Mouse (Mus musculus): ENCODE results near the gene Zfp410. TPM values are rescaled to one million over a fixed set of nuclear protein-coding genes. Genes with fewer than 3 reads are reported as not detected.
A peak's percentile ranks its signal among the peaks of the same experiment; 100 is the strongest.

Zfp410 gene
- 10 to 100 TPM; 37.8 to 38.7 TPM for total RNA-seq (2021)

DNA sequence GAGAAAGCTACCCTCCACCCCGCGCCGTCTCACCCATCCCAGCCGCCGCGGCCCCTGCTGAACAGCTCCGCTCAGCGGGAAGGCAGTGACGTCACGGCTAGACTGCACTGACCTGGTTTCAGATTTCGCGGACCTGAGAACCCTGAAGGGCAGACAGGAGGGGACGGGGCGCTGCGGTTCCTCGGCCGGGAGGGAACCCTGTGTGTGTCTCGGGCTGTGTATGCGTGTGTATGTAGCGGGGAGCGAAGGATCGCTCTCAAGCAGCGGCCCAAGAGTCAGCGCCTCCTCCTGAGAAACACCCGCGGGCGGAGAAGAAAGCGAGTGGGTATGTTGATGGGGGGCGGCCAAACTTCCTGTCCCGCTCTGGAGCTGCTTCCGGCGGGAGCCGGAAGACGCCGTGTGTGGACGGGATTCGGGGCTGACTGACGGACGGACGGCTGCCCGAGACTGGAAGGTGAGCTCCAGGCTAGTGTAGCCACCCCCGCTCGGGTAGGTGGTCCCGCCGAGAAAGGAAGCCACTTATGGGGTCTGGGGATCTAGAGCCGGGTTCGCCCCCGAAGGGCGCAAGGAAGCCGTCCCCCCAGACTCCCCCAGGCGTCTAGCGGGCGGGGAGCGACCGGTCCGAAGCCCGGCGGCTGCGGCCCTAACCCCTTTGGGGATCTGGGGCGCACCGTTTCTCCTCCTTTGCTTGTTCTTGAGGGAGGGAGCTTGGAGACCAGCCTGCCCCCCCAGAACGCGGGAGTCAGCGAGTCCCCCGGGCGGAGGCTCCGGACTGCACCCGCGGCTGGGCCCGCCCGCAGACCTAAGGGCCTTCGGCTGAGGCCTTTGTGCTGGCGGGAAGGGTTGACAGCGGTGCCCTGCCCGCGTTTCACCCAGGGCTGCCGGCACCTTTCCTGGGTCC is at the start of gene Zfp410:
Gene Zfp410 (plus strand): TSS at position 132 of the 901 bp plus-strand sequence.
- DNase-seq (ENCODE audit: low spot score in 2 of 2), result peak; percentile 86 to 89
- intact Hi-C loops (cut with DNase I), result no loop called here

DNA sequence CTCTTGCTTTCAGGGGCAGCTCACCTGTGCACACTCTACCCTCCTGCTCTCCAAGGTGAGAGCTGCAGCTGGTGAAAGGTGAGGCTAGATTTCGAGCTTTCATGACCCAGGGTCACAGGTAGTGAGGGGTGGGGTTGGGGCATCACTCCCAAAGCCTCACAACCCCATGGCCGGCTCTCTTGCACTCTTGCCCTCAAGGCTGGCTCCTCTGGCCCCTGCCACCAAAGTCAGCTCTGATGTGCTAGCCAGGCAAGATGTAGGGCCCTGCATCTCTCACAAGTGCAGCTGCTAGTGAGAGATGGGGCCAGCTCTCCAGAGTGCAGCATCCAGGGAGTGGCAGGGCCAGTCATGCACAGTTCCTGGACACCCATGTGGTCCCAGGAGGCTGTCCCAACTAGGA is 49.4 kb upstream of the Zfp410 start:
- DNase-seq (ENCODE audit: low spot score in 2 of 2), result no peak
- intact Hi-C loops (cut with DNase I), result no loop called here

DNA sequence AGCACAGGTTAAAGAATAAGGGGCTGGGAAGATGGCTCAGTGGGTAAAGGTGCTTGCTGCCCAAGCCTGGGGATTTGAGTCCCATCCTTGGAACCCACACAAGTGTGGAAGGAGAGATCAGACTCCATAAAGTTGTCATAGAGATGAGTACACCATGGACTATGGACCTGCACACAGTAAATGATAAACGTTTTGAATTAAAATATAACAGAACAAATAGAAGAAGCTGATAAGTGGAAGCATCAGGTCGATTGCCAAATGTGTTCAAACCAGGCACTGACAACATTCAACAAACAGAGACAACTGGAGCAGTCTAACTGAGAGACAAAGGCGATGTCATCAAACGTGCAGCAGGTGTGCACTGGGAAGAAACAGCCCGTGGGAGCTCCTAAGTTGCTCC is 43.3 kb upstream of the Zfp410 start:
- intact Hi-C loops (cut with DNase I), result no loop called here
- no peak for DNase-seq (ENCODE audit: low spot score in 2 of 2)

GRCm38 (mm10) chr12:84275288-84275687 is 41.4 kb upstream of the Zfp410 start:
- intact Hi-C loops (cut with DNase I), result no loop called here
- DNase-seq (ENCODE audit: low spot score in 2 of 2), result no peak

- intact Hi-C loops (cut with DNase I), result no loop called here
- DNase-seq (ENCODE audit: low spot score in 2 of 2), result no peak
Observed at GRCm38 (mm10) chr12:84276288-84276687, 40.4 kb upstream of the Zfp410 start.

- no peak for DNase-seq (ENCODE audit: low spot score in 2 of 2)
- intact Hi-C loops (cut with DNase I), result no loop called here
Observed at GRCm38 (mm10) chr12:84276799-84277198, 39.9 kb upstream of the Zfp410 start.

DNA sequence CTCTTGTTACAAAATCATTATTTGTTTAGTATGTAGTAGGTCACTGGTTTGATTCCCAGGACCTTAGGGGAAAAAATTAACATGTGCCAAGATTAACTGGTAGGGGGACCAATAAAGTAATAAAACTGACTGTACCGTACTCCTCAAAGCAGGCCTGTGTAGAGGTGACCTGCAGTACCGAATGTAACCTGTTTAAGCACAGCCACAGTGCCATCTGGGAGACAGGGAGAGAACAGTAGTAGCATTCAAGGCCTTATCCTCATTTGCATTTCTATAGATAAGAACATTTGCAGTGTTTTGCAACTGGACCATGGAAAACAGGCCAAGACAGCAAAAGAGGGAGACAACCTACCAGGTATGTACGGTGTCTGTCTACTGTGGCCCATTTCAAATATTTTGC is 38.8 kb upstream of the Zfp410 start:
- intact Hi-C loops (cut with DNase I), result no loop called here
- no peak for DNase-seq (ENCODE audit: low spot score in 2 of 2)

DNA sequence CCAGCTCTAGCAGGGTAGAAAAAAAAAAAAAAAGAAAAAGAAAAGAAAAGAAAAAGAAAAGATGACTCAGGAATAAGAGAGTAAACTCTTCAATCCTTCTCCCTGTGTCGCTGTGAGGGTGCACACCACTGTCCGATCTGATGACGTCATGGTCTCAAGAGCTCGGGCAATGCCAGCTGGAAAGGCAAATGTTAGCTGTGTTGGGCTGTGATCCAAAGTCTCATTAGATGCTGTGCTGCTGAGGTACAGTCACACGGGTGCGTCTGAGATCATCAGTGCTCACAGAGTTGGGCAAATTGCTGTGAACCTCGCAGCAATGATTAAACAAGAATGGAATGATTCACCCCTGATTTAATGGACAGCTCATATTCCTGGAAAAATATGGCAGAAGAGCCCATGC is 37.8 kb upstream of the Zfp410 start:
- intact Hi-C loops (cut with DNase I), result no loop called here
- peak in 1 of 2 experiments; percentile 31 for DNase-seq (ENCODE audit: low spot score in 2 of 2)

GRCm38 (mm10) chr12:84284391-84284790 is 32.3 kb upstream of the Zfp410 start:
- DNase-seq (ENCODE audit: low spot score in 2 of 2), result no peak
- intact Hi-C loops (cut with DNase I), result no loop called here

- DNase-seq (ENCODE audit: low spot score in 2 of 2), result peak; percentile 83 to 91
- intact Hi-C loops (cut with DNase I), result no loop called here
Observed at GRCm38 (mm10) chr12:84284885-84285592, 31.6 kb upstream of the Zfp410 start, which contains the start of gene Ptgr2. TSS of gene Ptgr2 (plus strand) at chr12:84285232.

DNA sequence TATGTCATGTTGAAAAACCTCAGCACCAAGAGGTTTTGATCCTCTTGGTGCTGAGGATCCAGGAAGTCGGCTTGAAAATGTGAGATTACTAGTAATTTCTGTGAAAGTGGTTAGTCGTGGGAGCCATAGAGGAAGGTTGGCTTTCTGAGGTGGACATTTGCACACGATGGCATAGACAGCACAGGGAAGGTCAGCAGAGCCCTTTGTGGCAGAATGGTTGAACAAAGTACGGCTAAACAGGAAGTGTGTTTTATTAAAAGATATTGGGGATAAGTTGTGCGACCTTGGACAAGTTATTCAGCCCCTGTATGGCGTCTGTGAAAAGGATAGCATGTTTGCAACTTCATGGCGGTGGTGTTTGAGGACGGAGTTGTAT is 31.1 kb upstream of the Zfp410 start:
- no peak for DNase-seq (ENCODE audit: low spot score in 2 of 2)
- intact Hi-C loops (cut with DNase I), result no loop called here

- intact Hi-C loops (cut with DNase I), result no loop called here
- DNase-seq (ENCODE audit: low spot score in 2 of 2), result no peak
Observed at GRCm38 (mm10) chr12:84288461-84288860, 28.2 kb upstream of the Zfp410 start.

GRCm38 (mm10) chr12:84297851-84298250 is 18.8 kb upstream of the Zfp410 start:
- no peak for DNase-seq (ENCODE audit: low spot score in 2 of 2)
- intact Hi-C loops (cut with DNase I), result no loop called here

- DNase-seq (ENCODE audit: low spot score in 2 of 2), result no peak
- intact Hi-C loops (cut with DNase I), result no loop called here
Observed at GRCm38 (mm10) chr12:84299265-84299664, 17.4 kb upstream of the Zfp410 start.

- intact Hi-C loops (cut with DNase I), result no loop called here
- no peak for DNase-seq (ENCODE audit: low spot score in 2 of 2)
Observed at GRCm38 (mm10) chr12:84304101-84304500, 12.6 kb upstream of the Zfp410 start.

GRCm38 (mm10) chr12:84304554-84304953 is 12.1 kb upstream of the Zfp410 start:
- intact Hi-C loops (cut with DNase I), result no loop called here

DNA sequence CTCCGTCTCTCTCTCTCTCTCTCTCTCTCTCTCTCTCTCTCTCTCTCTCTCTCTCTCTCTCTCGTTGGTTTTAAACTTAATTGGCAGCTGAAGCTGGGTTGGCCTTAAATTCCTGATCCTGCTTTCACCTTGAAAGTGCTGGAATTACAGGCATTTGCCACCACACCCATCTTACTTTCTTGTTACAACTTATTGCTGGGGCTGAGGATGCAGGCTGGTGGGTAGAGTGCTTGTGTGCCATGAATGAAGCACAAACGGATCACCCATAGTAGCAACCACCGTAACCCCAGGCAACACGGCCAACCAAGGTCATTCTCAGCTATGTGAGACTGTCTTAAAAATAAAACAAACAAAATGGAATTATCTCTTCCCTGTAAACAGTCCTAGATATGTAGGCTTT is 5.3 kb upstream of the Zfp410 start:
- DNase-seq (ENCODE audit: low spot score in 2 of 2), result no peak

More at GRCm38 (mm10) chr12:84304554-84304953, 12.1 kb upstream of the Zfp410 start:
- no peak for DNase-seq (ENCODE audit: low spot score in 2 of 2)

GRCm38 (mm10) chr12:84316006-84316405 is 646 bp upstream of the Zfp410 start:
- intact Hi-C loops (cut with DNase I), result no loop called here
- no peak for DNase-seq (ENCODE audit: low spot score in 2 of 2)

More for the DNA sequence above, 5.3 kb upstream of the Zfp410 start:
- intact Hi-C loops (cut with DNase I), result no loop called here

DNA sequence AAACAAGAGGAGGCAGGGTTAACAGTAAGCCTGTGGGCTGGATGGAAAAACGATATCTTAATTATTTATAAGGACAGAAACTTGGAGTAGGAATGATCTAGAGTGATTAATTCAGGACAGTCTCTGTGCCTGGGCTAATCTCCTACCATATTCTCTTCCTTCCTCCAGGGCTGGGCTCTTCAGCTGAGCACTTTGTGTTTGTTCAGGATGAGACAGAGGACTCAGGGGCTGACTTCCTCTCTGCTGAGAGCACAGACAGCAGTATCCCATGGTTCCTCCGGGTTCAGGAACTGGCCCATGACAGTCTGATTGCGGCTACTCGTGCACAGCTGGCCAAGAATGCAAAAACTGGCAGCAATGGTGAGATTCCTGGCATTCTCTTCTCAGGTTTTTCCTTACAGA is 10.5 kb downstream of the Zfp410 start:
- intact Hi-C loops (cut with DNase I), result no loop called here
- no peak for DNase-seq (ENCODE audit: low spot score in 2 of 2)

DNA sequence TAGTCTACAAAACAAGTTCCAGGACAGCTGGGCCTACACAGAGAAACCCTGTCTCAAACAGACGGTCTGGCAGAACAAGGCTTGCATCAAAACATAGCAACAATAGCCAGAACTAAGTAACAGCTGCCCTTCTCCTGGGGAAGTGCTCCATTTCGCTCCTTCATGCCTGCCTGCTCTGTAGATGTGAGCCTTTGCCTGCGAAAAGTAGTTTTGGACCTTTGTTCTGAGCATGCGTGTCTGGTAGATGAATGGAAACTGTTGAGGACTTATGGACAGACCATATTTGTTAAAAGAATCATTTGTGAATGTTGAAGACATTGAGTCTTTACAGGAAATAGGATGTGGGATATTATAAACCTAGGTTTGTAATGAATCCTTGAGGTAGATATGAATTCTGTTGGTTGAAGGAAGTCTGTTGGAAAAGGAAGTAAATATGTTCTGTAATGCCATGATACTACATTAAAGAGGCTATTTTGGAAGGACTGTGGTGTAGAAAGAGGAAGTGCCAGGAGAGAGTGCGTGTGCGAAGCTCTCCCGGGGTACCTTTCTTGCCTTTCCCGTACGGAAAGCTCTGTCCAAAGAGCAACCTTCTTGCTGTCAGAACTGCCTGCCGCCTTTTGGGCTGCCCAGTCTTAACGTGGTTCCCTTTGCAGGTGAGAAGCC is 20.4 kb downstream of the Zfp410 start:
- DNase-seq (ENCODE audit: low spot score in 2 of 2), result no peak
- intact Hi-C loops (cut with DNase I), result no loop called here

All from left cerebral cortex, postnatal 25 days (tissue).